Mouse (Mus musculus) limb, embryonic 15.5 days (tissue): ENCODE measurements around the gene Trappc11. TPM values are rescaled to one million over a fixed set of nuclear protein-coding genes. Genes with fewer than 3 reads are reported as not detected.

ENCODE experiments used
- ATAC-seq: fragments of 200-750 bp; cut with Nextera tagmentation; 2 replicates; pipeline ENCODE4 v1.8.0; 2017; ENCODE audit warnings: low read depth, moderate TSS enrichment; ENCODE audit not compliant: insufficient number of reproducible peaks, low FRiP score, low TSS enrichment
- H3K27ac ChIP-seq: fragments of 300-500 bp; sonication (generic); 2 replicates; pipeline ENCODE4 v1.5.1; 2015; ENCODE audit warnings: moderate library complexity, mild to moderate bottlenecking, inconsistent platforms
- H3K27me3 ChIP-seq: fragments of 300-500 bp; sonication (generic); 2 replicates; pipeline ENCODE4 v1.6.1; 2015; ENCODE audit warnings: inconsistent platforms
- H3K36me3 ChIP-seq: fragments of 300-500 bp; sonication (generic); 2 replicates; pipeline ENCODE4 v1.6.1; 2015; ENCODE audit warnings: inconsistent platforms
- H3K4me1 ChIP-seq: fragments of 300-500 bp; sonication (generic); 2 replicates; pipeline ENCODE4 v1.6.1; 2015; ENCODE audit warnings: inconsistent platforms
- H3K4me2 ChIP-seq: fragments of 300-500 bp; sonication (generic); 2 replicates; pipeline ENCODE4 v1.6.1; 2015; ENCODE audit warnings: mild to moderate bottlenecking, inconsistent platforms
- H3K4me3 ChIP-seq: fragments of 300-500 bp; sonication (generic); 2 replicates; pipeline ENCODE4 v1.5.1; 2015; ENCODE audit warnings: mild to moderate bottlenecking, inconsistent platforms
- H3K9ac ChIP-seq: fragments of 300-500 bp; sonication (generic); 2 replicates; pipeline ENCODE4 v1.6.1; 2015; ENCODE audit warnings: inconsistent platforms
- H3K9me3 ChIP-seq: fragments of 300-500 bp; sonication (generic); 2 replicates; pipeline ENCODE4 v1.6.1; 2016; ENCODE audit warnings: inconsistent platforms
- WGBS: fragments of 180-500 bp; shearing (Covaris S2); methylation state at CpG from one replicate; pipeline ENCODE4 v1.1.7; 2015; 5-methylcytosine and 5-hydroxymethylcytosine counted together
- polyA plus RNA-seq: library from polyadenylated mRNA; unstranded; fragments of >200 nt; fragmentation: Nextera tagmentation; extraction: Ambion mirVana; gene quantifications from 2 replicates; pipeline ENCODE4 v1.2.1, GENCODE M21; 2015

Trappc11 gene
- 26.8 TPM in 2 replicates for polyA plus RNA-seq

- peak within 1 kb of the TSS; percentile 78 for H3K9ac ChIP-seq
- ATAC-seq = peak; percentile 99
- peak within 1 kb of the TSS; percentile 76 for H3K4me3 ChIP-seq
- peaks cover 16% of the 10 kb centered on the region for H3K4me1 ChIP-seq
- H3K36me3 ChIP-seq = peaks cover 23% of the 10 kb centered on the region
- peak within 1 kb of the TSS; percentile 87 for H3K27ac ChIP-seq
- no peaks in the 10 kb centered on the region for H3K9me3 ChIP-seq
- no peaks in the 10 kb centered on the region for H3K27me3 ChIP-seq
- H3K4me2 ChIP-seq = peak within 1 kb of the TSS; percentile 72
- under 1% methylated on average over 65 of the region's 65 CpGs for WGBS
Measured at GRCm38 (mm10) chr8:47533344-47534125, at the start of gene Trappc11, which contains the start of gene Rwdd4a. Gene Trappc11 (minus strand): TSS chr8:47533470. Gene Rwdd4a (plus strand): TSS chr8:47533664.

GRCm38 (mm10) chr8:47581454-47581853, 48.2 kb upstream of the Trappc11 start:
- no peaks in the 10 kb centered on the region for H3K36me3 ChIP-seq
- no peak overlapping the region for H3K27ac ChIP-seq
- H3K4me1 ChIP-seq = no peaks in the 10 kb centered on the region
- H3K9me3 ChIP-seq = no peaks in the 10 kb centered on the region
- H3K4me2 ChIP-seq = no peak overlapping the region
- no peak overlapping the region for H3K4me3 ChIP-seq
- no peak for ATAC-seq
- H3K27me3 ChIP-seq = no peaks in the 10 kb centered on the region
- H3K9ac ChIP-seq = no peak overlapping the region
- 80% methylated on average over 7 of the region's 7 CpGs for WGBS

GRCm38 (mm10) chr8:47573482-47573881, 40.2 kb upstream of the Trappc11 start:
- 85% methylated on average over 7 of the region's 7 CpGs for WGBS
- no peaks in the 10 kb centered on the region for H3K4me1 ChIP-seq
- H3K4me3 ChIP-seq = no peak overlapping the region
- no peak for ATAC-seq
- no peak overlapping the region for H3K27ac ChIP-seq
- H3K27me3 ChIP-seq = no peaks in the 10 kb centered on the region
- H3K4me2 ChIP-seq = no peak overlapping the region
- no peaks in the 10 kb centered on the region for H3K36me3 ChIP-seq
- H3K9me3 ChIP-seq = no peaks in the 10 kb centered on the region
- no peak overlapping the region for H3K9ac ChIP-seq

- H3K27ac ChIP-seq = no peak overlapping the region
- ATAC-seq = no peak
- H3K27me3 ChIP-seq = no peaks in the 10 kb centered on the region
- WGBS = 79% methylated on average over 6 of the region's 6 CpGs
- H3K9me3 ChIP-seq = no peaks in the 10 kb centered on the region
- H3K4me3 ChIP-seq = no peak overlapping the region
- no peak overlapping the region for H3K4me2 ChIP-seq
- no peaks in the 10 kb centered on the region for H3K4me1 ChIP-seq
- H3K36me3 ChIP-seq = no peaks in the 10 kb centered on the region
- H3K9ac ChIP-seq = no peak overlapping the region
Measured at GRCm38 (mm10) chr8:47570161-47570560, 36.9 kb upstream of the Trappc11 start.

- H3K4me1 ChIP-seq = no peaks in the 10 kb centered on the region
- H3K4me3 ChIP-seq = no peak overlapping the region
- H3K36me3 ChIP-seq = no peaks in the 10 kb centered on the region
- H3K27me3 ChIP-seq = no peaks in the 10 kb centered on the region
- WGBS = 83% methylated on average over 5 of the region's 5 CpGs
- no peak overlapping the region for H3K4me2 ChIP-seq
- H3K9me3 ChIP-seq = no peaks in the 10 kb centered on the region
- no peak overlapping the region for H3K9ac ChIP-seq
- ATAC-seq = no peak
- no peak overlapping the region for H3K27ac ChIP-seq
Measured at GRCm38 (mm10) chr8:47568098-47568497, 34.8 kb upstream of the Trappc11 start.

- Histone ChIP-seq H3K9ac (no peak overlapping the region), H3K4me3 (no peak overlapping the region), H3K4me2 (no peak overlapping the region), H3K36me3 (no peaks in the 10 kb centered on the region), H3K27ac (no peak overlapping the region), H3K27me3 (no peaks in the 10 kb centered on the region), H3K9me3 (no peaks in the 10 kb centered on the region), H3K4me1 (no peaks in the 10 kb centered on the region)
- 92% methylated on average over 6 of the region's 6 CpGs for WGBS
- ATAC-seq = no peak
Measured at GRCm38 (mm10) chr8:47566551-47566950, 33.3 kb upstream of the Trappc11 start.

- no peak overlapping the region for H3K9ac ChIP-seq
- WGBS = 82% methylated on average over 7 of the region's 7 CpGs
- H3K9me3 ChIP-seq = no peaks in the 10 kb centered on the region
- ATAC-seq = no peak
- no peak overlapping the region for H3K27ac ChIP-seq
- no peak overlapping the region for H3K4me3 ChIP-seq
- no peaks in the 10 kb centered on the region for H3K36me3 ChIP-seq
- H3K4me1 ChIP-seq = no peaks in the 10 kb centered on the region
- no peaks in the 10 kb centered on the region for H3K27me3 ChIP-seq
- no peak overlapping the region for H3K4me2 ChIP-seq
Measured at GRCm38 (mm10) chr8:47560801-47561200, 27.5 kb upstream of the Trappc11 start.

GRCm38 (mm10) chr8:47558274-47558673, 25.0 kb upstream of the Trappc11 start:
- H3K9ac ChIP-seq = no peak overlapping the region
- WGBS = 72% methylated on average over 7 of the region's 7 CpGs
- H3K27ac ChIP-seq = no peak overlapping the region
- H3K36me3 ChIP-seq = no peaks in the 10 kb centered on the region
- H3K4me1 ChIP-seq = no peaks in the 10 kb centered on the region
- no peaks in the 10 kb centered on the region for H3K27me3 ChIP-seq
- H3K4me3 ChIP-seq = no peak overlapping the region
- H3K9me3 ChIP-seq = no peaks in the 10 kb centered on the region
- no peak overlapping the region for H3K4me2 ChIP-seq
- ATAC-seq = no peak

- no peak for ATAC-seq
- H3K36me3 ChIP-seq = peaks cover 1% of the 10 kb centered on the region; the same call in 1 of the 2 replicates
- 76% methylated on average over 7 of the region's 7 CpGs for WGBS
Measured at GRCm38 (mm10) chr8:47556446-47556845, 23.2 kb upstream of the Trappc11 start.

GRCm38 (mm10) chr8:47553613-47554012, 20.3 kb upstream of the Trappc11 start:
- H3K9ac ChIP-seq = no peak overlapping the region
- no peak overlapping the region for H3K27ac ChIP-seq
- no peaks in the 10 kb centered on the region for H3K27me3 ChIP-seq
- 87% methylated on average over 6 of the region's 6 CpGs for WGBS
- H3K9me3 ChIP-seq = no peaks in the 10 kb centered on the region
- no peak for ATAC-seq
- H3K36me3 ChIP-seq = peaks cover 27% of the 10 kb centered on the region
- no peak overlapping the region for H3K4me3 ChIP-seq
- no peak overlapping the region for H3K4me2 ChIP-seq
- no peaks in the 10 kb centered on the region for H3K4me1 ChIP-seq

More at GRCm38 (mm10) chr8:47556446-47556845, 23.2 kb upstream of the Trappc11 start:
- Histone ChIP-seq H3K4me1 (no peaks in the 10 kb centered on the region), H3K4me3 (no peak overlapping the region), H3K4me2 (no peak overlapping the region), H3K27ac (no peak overlapping the region), H3K9ac (no peak overlapping the region), H3K27me3 (no peaks in the 10 kb centered on the region), H3K9me3 (no peaks in the 10 kb centered on the region)

GRCm38 (mm10) chr8:47547102-47547501, 13.8 kb upstream of the Trappc11 start:
- no peaks in the 10 kb centered on the region for H3K9me3 ChIP-seq
- ATAC-seq = no peak
- no peaks in the 10 kb centered on the region for H3K27me3 ChIP-seq
- no peaks in the 10 kb centered on the region for H3K4me1 ChIP-seq
- no peak overlapping the region for H3K9ac ChIP-seq
- no peak overlapping the region for H3K4me2 ChIP-seq
- no peak overlapping the region for H3K27ac ChIP-seq
- peaks cover 81% of the 10 kb centered on the region for H3K36me3 ChIP-seq
- WGBS = 96% methylated on average over 10 of the region's 10 CpGs
- no peak overlapping the region for H3K4me3 ChIP-seq

GRCm38 (mm10) chr8:47544094-47544493, 10.8 kb upstream of the Trappc11 start:
- Histone ChIP-seq H3K4me2 (no peak overlapping the region), H3K4me3 (no peak overlapping the region), H3K27me3 (no peaks in the 10 kb centered on the region), H3K9ac (no peak overlapping the region), H3K9me3 (no peaks in the 10 kb centered on the region), H3K4me1 (no peaks in the 10 kb centered on the region), H3K27ac (no peak overlapping the region), H3K36me3 (peaks cover 64% of the 10 kb centered on the region)
- 91% methylated on average over 5 of the region's 5 CpGs for WGBS
- no peak for ATAC-seq
